Mouse (Mus musculus): Measurements from ENCODE around the gene Wipf1.
"Not testable (repeated sequence)": the region's sequence is repeated elsewhere in the genome, so short reads cannot be mapped to it uniquely, and the experiment has no call there.

The Wipf1 gene

GRCm38 (mm10) chr2:73507886-73508285, 21.6 kb downstream of the Wipf1 start:
- no peak for DNase-seq (ENCODE audit: low spot score in 2 of 2)

- not testable (repeated sequence) for DNase-seq (ENCODE audit: low spot score in 2 of 2)
Observed at GRCm38 (mm10) chr2:73506337-73506736, 23.2 kb downstream of the Wipf1 start.

GRCm38 (mm10) chr2:73502863-73503429, 26.6 kb downstream of the Wipf1 start:
- no peak for DNase-seq (ENCODE audit: low spot score in 2 of 2)

- no peak for DNase-seq (ENCODE audit: low spot score in 2 of 2)
Observed at GRCm38 (mm10) chr2:73500864-73501263, 28.7 kb downstream of the Wipf1 start.

- DNase-seq (ENCODE audit: low spot score in 2 of 2) = no peak
Observed at GRCm38 (mm10) chr2:73498322-73498721, 31.2 kb downstream of the Wipf1 start.

GRCm38 (mm10) chr2:73497572-73497971, 32.0 kb downstream of the Wipf1 start:
- DNase-seq (ENCODE audit: low spot score in 2 of 2) = no peak

- DNase-seq (ENCODE audit: low spot score in 2 of 2) = no peak
Observed at GRCm38 (mm10) chr2:73496944-73497343, 32.6 kb downstream of the Wipf1 start.

GRCm38 (mm10) chr2:73496329-73496685, 33.2 kb downstream of the Wipf1 start:
- DNase-seq (ENCODE audit: low spot score in 2 of 2) = no peak

- DNase-seq (ENCODE audit: low spot score in 2 of 2) = no peak
Observed at GRCm38 (mm10) chr2:73495617-73496328, 33.8 kb downstream of the Wipf1 start.

- DNase-seq (ENCODE audit: low spot score in 2 of 2) = no peak
Observed at GRCm38 (mm10) chr2:73493517-73493916, 36.0 kb downstream of the Wipf1 start.

- no peak for DNase-seq (ENCODE audit: low spot score in 2 of 2)
Observed at GRCm38 (mm10) chr2:73491442-73492241, 37.9 kb downstream of the Wipf1 start.

GRCm38 (mm10) chr2:73490466-73490865, 39.1 kb downstream of the Wipf1 start:
- DNase-seq (ENCODE audit: low spot score in 2 of 2) = no peak

- no peak for DNase-seq (ENCODE audit: low spot score in 2 of 2)
Observed at GRCm38 (mm10) chr2:73486120-73486601, 43.4 kb downstream of the Wipf1 start.

GRCm38 (mm10) chr2:73485236-73486119, 44.1 kb downstream of the Wipf1 start:
- no peak for DNase-seq (ENCODE audit: low spot score in 2 of 2)

GRCm38 (mm10) chr2:73484561-73485235, 44.8 kb downstream of the Wipf1 start:
- DNase-seq (ENCODE audit: low spot score in 2 of 2) = no peak

GRCm38 (mm10) chr2:73478805-73479204, 50.7 kb downstream of the Wipf1 start:
- no peak for DNase-seq (ENCODE audit: low spot score in 2 of 2)

- no peak for DNase-seq (ENCODE audit: low spot score in 2 of 2)
Observed at GRCm38 (mm10) chr2:73477501-73477900, 52.0 kb downstream of the Wipf1 start.

- no peak for DNase-seq (ENCODE audit: low spot score in 2 of 2)
Observed at GRCm38 (mm10) chr2:73475519-73475918, 54.0 kb downstream of the Wipf1 start.

GRCm38 (mm10) chr2:73472130-73472529, 57.4 kb downstream of the Wipf1 start:
- no peak for DNase-seq (ENCODE audit: low spot score in 2 of 2)

- no peak for DNase-seq (ENCODE audit: low spot score in 2 of 2)
Observed at GRCm38 (mm10) chr2:73470146-73470630, 59.3 kb downstream of the Wipf1 start.

GRCm38 (mm10) chr2:73469552-73469951, 60.0 kb downstream of the Wipf1 start:
- DNase-seq (ENCODE audit: low spot score in 2 of 2) = no peak

Measured in urinary bladder, adult 18-20 months (tissue).